Mouse (Mus musculus) myocyte (in vitro differentiated cells): ENCODE results near the gene Myh15.

Experiments
- MYOG ChIP-seq, 3 experiments: IDR thresholded peaks; one replicate each; pipeline ENCODE4 v1.6.1; 2011; ENCODE audit warnings: control low read depth in 2 of 3, low read depth in 2 of 3, mild to moderate bottlenecking in 2 of 3; ENCODE audit not compliant: insufficient read length in 2 of 3, control insufficient read depth in 1 of 3, insufficient read depth in 1 of 3
- POLR2A ChIP-seq: IDR thresholded peaks from one replicate; pipeline ENCODE4 v1.6.1; 2011; ENCODE audit warnings: low read depth, mild to moderate bottlenecking, control low read depth, moderate library complexity; ENCODE audit not compliant: insufficient read length

- TF ChIP-seq MYOG (IDR thresholded peaks at IDR 0.05; ENCODE audit: control insufficient read depth in 1 of 3, insufficient read depth in 1 of 3, insufficient read length in 2 of 3, low read depth in 2 of 3), result no peak
- no peak for TF ChIP-seq POLR2A
Measured at GRCm38 (mm10) chr16:49167325-49167724, 110.0 kb downstream of the Myh15 start.
